Mouse (Mus musculus): Measurements from ENCODE around the gene Mrpl18.
"Not testable (repeated sequence)": the region's sequence is repeated elsewhere in the genome, so short reads cannot be mapped to it uniquely, and the experiment has no call there.

The Mrpl18 gene

DNA sequence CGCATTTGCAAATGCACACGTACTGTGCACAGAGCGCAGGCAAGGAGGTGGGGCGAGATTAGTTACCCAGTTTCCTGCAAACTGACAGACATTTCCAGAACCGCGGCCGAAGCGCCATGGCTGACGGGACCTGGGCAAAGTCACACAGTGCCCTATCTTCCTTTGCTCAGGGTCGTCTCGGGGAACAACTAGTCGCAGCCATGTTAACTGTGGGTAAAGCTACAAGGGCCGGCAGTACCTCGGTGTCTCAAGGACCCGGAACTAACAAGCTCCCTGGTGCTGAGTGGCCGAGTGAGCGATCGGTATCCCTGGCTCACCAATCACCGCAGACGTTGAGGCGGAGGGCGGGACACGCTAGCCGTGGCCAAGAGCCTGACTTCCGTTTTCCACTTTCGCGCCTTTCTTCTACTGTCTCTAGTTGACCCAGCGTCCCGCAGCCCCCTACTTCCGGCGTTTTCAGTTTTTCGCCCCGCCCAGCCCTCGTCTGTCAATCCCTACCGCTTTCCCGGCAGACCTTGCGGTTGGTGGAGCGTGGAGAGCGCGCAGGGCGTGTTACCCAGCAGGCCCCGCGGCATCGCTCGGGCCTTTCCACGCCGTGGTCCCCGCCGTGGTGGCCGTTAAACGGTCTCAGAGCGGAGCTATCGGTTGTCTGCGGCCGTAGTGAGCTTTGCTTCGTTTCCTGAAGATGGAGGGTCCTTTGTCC, at the start of gene Mrpl18:
Gene Mrpl18 (minus strand): TSS at position 465 of the 703 bp plus-strand sequence.
- peak; percentile 100 for DNase-seq (ENCODE audit: low read depth, low spot score)

DNA sequence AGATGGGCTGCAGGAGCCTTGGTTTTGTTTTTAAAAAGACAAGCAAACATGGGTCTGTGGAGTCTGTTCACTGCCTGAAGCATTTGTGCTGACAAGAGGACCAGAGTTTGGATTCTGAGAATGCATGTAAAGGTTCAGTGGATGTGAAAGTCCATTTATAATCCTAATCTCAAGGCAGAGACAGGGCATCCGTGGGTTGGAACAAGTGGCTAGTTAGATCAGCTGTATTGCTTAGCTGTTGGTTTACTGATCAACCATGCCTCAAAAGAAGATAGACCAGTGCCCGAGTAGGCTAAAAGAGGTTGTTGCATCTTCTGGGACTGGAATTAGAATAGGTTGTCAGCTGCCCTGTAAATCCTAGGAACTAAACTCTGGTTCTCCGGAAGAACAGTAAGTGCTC, 47.3 kb upstream of the Mrpl18 start:
- no peak for DNase-seq (ENCODE audit: low read depth, low spot score)

DNA sequence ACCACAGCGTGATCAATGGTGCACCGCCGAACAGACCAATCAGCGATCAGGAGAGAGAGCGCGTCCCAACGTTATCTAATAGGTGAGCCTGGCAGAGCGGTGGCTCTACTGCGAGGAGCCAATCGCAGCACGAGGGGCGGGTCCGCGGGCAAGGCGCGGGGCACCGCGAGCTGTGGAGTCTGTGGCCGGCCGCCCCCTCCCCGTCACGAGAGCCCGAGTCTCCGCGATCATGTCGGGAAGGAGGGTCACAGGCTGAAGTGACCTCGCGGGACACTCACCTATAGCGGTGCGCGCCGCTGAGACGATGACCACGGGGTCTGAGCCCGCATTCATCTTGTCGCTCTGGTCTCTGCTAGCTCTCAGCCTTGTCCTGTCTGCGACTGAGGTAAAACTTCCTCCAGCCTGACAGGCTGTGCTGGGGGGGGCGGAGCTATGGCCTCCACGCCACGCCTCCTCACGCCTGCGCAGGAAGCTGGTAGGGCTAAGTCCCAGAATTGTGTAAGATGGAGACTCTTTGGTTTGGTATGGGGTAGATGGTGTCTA, 44.3 kb upstream of the Mrpl18 start, which contains the start of gene Acat2:
Gene Acat2 (minus strand): TSS at position 417 of the 543 bp plus-strand sequence.
- DNase-seq (ENCODE audit: low read depth, low spot score): peak; percentile 97

DNA sequence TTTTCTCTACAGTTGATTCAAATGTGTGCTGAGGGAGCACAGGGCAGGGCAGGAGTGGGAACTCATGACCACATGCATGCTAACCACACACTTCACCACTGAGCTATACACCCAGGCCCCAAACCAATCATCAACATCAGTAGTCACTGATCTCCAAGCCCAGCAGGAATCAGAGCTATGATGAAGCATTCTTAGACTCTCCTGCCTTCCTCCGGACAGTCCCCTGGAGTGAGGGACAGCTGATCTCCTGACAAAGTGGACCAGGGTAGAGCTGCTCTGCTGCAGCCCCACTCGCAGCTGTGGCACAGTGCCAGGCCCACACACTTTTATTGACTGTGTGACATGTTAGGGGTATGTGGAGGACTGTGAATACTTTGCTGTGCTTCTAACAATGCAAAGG, 43.2 kb upstream of the Mrpl18 start:
- DNase-seq (ENCODE audit: low read depth, low spot score): not testable (repeated sequence)

DNA sequence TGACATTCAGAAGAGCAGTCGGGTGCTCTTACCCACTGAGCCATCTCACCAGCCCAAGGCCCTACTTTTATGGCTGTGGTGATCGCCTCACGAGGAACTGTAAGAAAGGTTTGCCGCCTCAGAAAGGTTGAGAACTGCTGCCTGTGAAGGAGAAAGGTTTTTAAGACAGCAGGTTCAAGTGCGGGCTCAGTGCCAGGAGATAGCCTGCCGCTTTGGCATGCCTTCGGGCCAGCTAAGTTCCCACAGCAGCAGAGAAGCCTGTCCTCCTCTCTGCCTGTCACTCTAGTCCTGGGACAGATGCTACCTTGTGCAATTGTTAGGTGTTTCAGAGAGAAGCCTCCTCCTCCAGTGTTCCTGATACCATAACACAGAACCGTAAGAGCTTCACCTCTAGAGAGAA, 40.5 kb upstream of the Mrpl18 start:
- no peak for DNase-seq (ENCODE audit: low read depth, low spot score)

DNA sequence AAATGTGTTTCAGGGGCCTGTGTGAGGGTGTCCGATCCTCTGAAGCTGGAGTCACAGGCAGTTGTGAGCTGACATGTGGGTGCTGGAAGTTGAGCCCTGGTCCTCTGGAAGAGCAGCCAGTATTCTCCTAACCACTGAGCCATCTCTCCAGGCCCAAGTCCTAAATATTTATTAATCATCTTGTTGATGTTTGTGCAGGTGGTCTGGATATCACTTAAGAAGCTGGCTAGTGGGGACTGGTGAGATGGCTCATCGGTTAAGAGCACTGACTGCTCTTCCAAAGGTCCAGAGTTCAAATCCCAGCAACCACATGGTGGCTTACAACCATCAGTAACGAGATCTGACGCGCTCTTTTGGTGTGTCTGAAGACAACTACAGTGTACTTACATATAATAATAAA, 33.5 kb upstream of the Mrpl18 start:
- no peak for DNase-seq (ENCODE audit: low read depth, low spot score)

DNA sequence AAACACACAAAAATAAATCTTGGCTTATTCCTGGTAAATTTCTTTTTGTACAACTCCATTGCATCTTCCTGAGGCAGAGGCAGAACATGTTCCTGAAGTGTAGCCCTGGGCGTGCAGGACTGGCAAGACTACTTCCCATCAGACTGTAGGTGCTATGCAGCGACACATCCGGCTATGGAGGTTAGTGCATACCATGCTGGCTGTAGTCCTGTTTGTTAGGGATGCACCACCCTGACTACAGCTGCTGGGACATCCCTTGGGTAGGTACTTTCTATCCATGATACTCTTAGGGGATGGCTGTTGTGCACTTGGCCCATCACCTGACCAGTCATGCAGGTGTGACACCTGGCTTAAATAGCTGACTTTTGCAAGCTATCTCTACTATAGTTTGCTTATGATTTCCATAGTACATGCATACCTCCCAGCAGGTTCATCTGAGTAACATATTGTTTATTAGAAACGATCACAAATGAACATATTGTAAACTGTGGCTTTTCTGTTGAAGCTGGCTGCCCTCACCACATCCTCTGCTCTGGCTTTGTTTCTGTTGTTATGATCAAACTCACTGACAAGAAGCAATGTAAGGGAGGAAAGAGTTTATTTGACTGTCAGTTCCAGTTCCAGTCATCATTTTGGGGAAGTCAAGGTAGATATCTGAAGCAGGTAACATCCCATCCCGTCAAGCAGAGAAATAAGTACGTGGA, 26.5 kb upstream of the Mrpl18 start:
- DNase-seq (ENCODE audit: low read depth, low spot score): no peak

DNA sequence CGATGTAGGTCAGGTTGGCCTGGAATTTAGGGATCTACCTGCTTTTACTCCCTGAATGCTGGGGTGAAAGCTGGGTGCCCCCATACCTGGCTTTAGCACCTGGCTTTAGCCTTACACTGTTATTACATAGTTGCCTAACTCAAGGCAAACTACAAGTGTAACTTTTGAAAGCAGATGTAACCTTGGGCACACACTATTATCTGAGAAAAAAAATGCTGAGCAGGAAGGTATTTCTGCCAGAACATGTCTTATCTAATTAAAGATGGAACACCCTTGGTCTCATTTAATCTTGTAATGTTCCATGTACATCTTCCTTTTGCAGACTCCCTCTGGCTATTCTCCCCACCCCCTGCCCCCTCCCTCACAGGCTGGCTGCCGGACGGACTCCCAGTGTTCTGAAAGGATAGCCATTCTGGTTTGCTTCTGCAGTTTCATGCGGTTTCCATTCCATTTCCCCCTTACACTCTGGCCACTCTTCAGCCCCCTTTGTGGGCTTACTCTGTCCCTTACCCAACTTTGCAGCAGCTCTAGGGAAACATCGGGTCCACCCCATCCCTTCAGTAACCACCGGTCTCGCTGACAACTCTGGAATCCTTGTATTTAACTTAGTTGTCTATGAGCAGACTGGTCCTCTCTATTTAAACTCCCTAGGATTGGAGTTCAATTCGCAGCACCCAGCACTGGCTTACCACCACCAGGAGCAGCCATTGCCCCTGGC, 25.6 kb upstream of the Mrpl18 start:
- DNase-seq (ENCODE audit: low read depth, low spot score): no peak

DNA sequence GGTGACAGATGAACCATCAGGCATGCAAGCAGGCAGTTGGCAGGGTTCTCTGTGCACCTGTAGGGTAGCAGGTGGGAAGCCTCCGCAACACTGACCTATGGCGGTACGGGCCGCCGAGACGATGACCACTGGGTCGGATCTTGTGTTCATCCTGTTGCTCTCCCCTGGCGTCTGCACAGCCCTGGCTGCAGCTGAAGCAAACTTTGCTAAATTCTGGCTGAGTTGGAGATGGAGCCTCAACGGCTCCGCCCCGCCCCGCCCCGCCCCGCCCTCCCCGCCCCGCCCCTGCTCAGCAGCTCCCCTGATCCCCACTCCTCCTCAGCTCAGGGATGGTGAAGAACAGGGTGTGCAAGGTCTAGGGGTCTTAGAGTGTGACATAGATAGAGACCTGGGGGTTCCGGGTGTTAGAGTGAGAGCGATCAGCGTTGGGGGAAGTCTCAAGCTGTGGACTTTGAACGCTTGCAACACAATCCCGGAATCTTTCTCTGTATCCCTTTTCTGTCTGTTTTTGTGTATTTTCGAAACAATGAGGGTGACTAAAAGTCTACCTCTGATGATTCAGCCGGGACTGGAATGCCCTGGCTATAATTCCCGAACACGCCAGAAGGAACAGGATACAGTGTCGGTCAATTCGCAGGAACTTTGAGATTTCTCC, 24.1 kb upstream of the Mrpl18 start, which contains the start of gene Acat3:
Gene Acat3 (minus strand): TSS at position 450 of the 655 bp plus-strand sequence.
- no peak for DNase-seq (ENCODE audit: low read depth, low spot score)

DNA sequence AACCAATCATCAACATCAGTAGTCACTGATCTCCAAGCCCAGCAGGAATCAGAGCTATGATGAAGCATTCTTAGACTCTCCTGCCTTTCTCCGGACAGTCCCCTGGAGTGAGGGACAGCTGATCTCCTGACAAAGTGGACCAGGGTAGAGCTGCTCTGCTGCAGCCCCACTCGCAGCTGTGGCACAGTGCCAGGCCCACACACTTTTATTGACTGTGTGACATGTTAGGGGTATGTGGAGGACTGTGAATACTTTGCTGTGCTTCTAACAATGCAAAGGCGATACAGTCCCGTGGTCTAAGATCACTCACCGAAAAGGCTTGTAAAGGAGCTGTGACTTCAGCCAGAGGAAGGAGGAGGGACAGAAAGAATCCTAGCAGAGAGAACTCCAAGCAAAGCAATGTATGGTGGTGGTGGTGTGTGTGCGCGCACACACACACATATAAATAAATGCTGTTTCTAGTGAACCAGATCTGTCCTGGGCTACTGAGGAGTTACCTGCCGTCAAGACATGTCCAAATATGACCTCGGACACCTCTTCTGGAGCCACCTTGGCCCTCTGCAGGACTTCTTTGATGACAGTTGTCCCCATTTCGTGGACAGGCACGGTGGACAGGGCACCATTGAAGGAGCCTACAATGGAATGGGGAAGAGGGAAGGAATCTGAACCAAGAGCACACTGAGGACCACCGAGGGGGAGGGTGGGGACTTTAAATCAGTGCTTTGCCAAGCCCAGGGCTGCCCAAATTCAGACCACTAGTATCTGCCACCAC, 23.4 kb upstream of the Mrpl18 start:
- not testable (repeated sequence) for DNase-seq (ENCODE audit: low read depth, low spot score)

DNA sequence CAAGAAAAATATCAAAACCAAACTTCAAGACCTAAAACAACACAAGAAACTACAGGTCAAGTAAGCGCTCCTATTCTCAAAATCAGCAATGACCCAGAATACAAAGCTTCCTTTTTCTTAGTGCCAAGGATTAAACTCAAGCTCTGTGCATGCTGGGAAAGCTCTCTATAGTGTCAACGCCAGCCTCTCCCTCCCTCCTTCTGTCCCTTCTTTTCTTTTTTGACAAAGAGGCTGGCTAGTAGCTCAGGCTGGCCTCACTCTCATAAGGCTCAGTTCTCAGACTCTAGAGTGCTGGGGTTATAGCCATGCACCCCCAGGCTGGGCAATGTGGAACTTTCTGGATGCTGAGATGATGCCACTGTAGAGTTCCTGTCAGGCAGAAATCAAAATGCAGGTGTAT, 21.9 kb upstream of the Mrpl18 start:
- no peak for DNase-seq (ENCODE audit: low read depth, low spot score)

DNA sequence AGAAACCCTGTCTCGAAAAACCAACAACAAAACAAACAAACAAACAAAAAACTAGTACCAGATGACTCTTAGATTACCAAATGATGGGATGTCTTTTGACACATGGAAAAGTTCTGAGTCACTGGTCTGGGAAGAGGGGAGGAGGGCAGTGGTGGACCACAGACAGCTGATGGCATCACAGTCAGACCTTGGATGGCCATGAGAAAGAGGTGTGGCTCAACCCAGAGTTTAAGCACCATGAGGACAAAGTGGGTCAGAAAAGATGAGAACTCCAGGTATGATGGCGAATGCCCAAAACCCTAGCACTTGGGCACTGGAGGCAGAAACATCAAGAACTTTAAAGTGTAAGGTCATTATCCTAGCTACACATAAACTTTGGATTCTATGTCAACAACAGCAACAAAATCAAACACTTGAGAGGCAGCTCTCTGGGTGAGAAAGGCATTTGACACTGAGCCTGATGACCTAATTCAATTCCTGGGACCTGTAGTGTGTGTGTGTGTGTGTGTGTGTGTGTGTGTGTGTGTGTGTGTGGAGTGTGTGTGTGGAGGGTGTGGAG, 21.3 kb upstream of the Mrpl18 start:
- no peak for DNase-seq (ENCODE audit: low read depth, low spot score)

DNA sequence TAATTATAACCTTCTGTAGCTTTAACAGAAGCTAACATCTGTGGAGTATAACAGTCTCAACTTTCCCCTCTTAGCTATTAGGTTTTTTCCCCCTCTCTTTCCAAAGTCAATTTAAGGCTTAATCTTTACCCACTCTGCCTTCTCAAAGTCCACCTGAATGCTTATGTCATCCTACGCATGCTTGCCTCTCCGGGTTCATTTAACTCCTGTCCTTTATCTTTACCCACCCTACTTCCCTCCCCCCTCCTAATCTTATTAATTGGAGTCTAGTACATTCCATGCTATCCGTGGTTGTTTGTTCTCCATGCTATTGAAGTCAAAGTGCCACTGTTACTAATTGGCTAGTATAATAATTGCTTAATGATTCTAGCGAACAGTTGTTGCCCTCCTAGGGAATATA, 19.6 kb upstream of the Mrpl18 start:
- no peak for DNase-seq (ENCODE audit: low read depth, low spot score)

DNA sequence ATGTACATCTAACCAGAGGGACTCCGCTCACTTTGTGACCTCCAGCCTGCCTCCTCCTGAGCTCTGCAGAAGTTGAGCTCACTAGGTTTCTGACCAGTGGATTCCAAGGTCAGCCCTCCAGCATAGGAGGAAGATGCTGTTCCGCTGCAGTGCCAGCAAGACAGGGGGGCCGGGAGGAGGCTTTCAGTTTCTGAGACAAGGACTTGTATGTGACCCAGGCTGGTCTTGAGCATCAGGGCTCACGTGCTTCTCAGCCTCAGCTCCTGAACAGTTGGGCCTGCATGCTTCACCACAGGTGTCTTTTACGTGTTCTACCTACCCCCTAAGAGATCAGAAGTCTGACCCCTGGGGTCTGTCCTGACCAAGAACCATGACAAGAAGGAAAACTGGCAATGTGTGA, 15.4 kb upstream of the Mrpl18 start:
- DNase-seq (ENCODE audit: low read depth, low spot score): not testable (repeated sequence)

DNA sequence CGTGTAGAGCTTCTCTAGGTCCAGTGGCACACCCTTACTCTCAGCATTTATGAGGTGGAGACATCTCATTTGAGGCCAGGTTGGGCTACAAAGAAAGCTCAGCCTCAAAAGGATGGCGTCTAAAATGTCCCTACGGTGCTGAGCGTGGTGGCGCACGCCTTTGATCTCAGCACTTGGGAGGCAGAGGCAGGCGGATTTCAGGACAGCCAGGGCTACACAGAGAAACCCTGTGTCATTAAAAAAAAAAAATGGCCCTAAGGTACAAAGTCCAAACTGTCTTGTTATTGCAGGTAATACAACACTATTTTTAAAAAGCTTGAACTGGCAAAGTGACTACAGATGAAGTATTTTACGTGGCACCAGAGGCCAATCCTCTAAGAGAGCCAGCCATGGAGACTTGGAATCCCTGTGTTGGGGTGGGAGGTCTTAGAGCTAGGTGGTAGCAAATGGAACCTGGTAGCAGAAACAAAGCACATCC, 9.6 kb upstream of the Mrpl18 start:
- no peak for DNase-seq (ENCODE audit: low read depth, low spot score)

DNA sequence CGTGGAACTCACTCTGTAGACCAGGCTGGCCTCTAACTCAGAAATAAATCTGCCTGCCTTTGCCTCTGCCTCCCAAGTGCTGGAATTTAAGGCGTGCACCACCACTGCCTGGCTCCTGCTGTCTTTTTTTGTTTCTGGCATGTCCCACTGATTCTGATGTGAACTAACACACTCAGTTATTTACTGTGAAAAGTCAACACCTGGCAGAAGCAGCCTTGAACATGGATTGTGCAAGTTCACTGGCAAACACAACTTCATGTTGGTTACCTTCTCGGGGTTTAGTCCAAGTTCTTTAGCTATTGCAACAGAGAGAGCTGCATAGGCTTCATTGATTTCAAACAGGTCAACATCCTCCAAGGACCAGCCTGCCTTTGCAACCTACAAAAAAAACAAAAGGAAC, 8.9 kb upstream of the Mrpl18 start:
- DNase-seq (ENCODE audit: low read depth, low spot score): no peak

DNA sequence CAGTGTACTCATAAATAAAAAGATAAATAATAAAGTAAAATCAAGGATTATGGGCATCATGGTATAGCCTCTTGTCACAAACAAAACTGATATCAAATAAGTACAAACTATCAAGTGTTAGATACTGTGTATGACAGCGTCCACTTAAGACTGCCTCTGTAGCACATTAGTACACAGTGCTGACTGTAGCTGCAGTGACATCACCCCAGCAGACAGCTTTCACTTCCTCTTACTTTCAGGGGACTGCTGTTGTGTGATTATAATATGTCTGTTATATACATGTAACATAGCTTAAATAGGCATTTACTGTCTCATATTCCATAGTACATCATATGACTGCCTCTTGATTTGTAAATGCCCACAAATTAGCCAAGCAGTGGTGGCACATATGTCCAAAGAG, 4.9 kb upstream of the Mrpl18 start:
- DNase-seq (ENCODE audit: low read depth, low spot score): peak; percentile 71

DNA sequence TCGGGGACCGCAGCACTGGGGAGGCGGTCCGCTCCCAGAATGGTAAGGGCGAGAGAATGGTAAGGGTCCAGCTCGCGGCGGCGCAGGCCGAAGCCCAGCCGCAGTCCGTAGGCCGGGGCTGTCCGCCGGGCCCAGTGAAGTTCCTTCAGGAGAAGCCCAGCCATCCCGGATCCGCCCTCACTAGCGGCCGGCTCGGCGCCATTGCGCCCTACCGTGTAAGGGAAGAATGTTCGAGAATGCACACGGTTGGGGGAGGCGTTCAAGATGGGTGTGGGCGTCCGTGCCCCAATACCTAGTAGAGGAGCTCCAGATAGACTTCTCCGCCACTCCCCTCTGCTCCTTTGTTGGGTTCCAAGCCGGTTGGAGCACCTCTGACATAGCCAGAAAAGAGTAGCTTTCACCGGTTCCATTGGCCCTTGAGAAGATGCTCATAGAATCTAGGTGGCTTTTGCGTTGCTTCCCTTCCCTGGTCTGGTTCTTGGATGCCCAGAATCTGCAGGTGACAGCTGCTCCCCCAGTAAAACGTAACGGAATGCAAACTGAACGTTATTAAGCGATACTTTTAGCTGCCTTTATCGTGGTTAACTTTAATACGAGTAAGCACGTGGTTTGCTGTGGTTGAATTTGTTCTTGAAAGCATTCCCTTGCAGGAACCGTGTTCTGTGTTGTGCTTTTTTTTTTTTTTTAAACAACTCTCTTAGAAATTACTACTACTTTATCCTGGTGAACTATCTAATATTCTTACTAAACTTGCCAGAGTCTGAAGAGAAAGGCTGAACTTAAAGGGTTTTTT, 639 bp upstream of the Mrpl18 start:
- DNase-seq (ENCODE audit: low read depth, low spot score): no peak

DNA sequence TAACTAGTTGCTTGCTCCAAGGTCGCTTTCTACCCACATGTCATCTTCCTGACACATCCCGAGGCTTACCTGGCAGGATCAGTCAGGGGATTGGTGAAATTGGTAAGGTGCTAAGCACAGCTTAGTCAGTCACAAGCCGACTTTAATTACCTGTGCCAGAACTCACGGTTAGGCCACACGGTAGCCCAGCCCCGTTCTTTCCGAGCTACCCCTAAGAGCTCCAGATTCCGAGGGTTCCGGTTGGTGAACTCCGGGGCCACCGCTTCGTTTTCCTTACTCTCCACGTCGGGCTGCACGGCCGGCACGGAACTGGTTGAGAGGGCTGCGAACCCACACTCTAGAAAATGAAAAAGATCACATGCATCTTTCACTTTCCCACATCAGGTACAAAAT, 661 bp downstream of the Mrpl18 start, which contains the start of gene Tcp1:
Gene Tcp1 (plus strand): TSS at position 214 of the 393 bp plus-strand sequence.
- peak; percentile 55 for DNase-seq (ENCODE audit: low read depth, low spot score)

DNA sequence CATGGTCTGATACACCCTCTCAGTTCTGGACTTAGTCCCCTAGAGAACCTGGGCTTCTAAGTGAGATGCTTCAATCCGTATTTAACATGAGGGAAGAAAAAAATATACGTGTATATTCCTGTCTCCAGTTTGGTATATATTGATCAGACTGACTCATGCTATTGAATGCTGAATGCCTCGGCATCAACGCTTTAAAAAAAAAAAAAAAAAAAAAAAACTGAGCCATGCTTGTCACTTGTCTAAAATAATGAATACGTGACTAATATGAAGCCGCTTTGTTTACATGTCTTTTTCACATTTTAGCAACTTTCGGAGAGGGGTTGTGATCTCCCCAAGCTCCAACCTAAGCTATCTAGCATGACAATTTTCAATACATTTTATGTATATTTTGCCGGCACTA, 5.8 kb downstream of the Mrpl18 start:
- no peak for DNase-seq (ENCODE audit: low read depth, low spot score)
